Mouse (Mus musculus): ENCODE data around the gene Rab44. TPM values are rescaled to one million over a fixed set of nuclear protein-coding genes. Genes with fewer than 3 reads are reported as not detected.
"Not testable (repeated sequence)": the region's sequence is repeated elsewhere in the genome, so short reads cannot be mapped to it uniquely, and the experiment has no call there.

Rab44 gene
- polyA plus RNA-seq, 1 experiment = 0.16 TPM

DNA sequence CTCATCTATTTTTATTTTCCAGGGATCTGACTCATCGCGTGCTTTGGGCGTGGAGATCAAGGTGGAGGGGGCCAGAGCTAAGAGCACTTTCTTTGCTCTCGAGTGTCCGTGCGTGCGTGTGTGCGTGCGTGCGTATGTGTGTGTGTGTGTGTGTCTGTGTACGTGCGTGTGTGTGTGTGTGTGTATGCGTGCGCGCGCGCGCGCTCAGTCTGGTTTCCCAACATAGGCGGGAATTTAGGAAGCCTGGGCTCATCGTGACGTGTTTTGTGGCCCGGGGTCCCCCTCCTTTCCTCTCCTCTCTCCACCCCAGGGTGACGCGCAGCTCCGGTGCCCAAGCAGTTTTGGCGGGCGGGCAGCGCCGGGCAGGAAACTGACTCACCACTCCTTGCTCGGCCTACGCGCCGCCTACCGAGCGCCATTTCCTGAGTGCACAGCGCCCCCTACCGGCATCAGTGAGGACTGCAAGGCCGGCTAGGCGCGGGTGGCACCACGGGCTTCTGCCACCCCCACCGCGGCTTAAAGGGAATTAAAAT, 18.7 kb upstream of the Rab44 start:
- Histone ChIP-seq H3K4me1 (ENCODE audit: control insufficient read depth) (peaks cover 42% of the 10 kb centered on the region), H3K4me3 (replicated peaks) (peak overlapping the region; percentile 91), H3K9me3 (ENCODE audit: control insufficient read depth, low read length) (no peaks in the 10 kb centered on the region), H3K36me3 (ENCODE audit: control insufficient read depth) (peaks cover 39% of the 10 kb centered on the region), H3K27me3 (ENCODE audit: control insufficient read depth) (peaks cover 41% of the 10 kb centered on the region)
- TF ChIP-seq GATA1 (IDR thresholded peaks at IDR 0.05; ENCODE audit: low read length) (no peak), TAL1 (IDR thresholded peaks at IDR 0.05; ENCODE audit: low read length) (no peak)

- Histone ChIP-seq H3K4me1 (ENCODE audit: control insufficient read depth) (peaks cover 42% of the 10 kb centered on the region), H3K4me3 (replicated peaks) (no peak overlapping the region)
- TF ChIP-seq TAL1 (IDR thresholded peaks at IDR 0.05; ENCODE audit: low read length) = no peak
These were observed 17.7 kb upstream of the Rab44 start for GRCm38 (mm10) chr17:29096245-29096644.

DNA sequence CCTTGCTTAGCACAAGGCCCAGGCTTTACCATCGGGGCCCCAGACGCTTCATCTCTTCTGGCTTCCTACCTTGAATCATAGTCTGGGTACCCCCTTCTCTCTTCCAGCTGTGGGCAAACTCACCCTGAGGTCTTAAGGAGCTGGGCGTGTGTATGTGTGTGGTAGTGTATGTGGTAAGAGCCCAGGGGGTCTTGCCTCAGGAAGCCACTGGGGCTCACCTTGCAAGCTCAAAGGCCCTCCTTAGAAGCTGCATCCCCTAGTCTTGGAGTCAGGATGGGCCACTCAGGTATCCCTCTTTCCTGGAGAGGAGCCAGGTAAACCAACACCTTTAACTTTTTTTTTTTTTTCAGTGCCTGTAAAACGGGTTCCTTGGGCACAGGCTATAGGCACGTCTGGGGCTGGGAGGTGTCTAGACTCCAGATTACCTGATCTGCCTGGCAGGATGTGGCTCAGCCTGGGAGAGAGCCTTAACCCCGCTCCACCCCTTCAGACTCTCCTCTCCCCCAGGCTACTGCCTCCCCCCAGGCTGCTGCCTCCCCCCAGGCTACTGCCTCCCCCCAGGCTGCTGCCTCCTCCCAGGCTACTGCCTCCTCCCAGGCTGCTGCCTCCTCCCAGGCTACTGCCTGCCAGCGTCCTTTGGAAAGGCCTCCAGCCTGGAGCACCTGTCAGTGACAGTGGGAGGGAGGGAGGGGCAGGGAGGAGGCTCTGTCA, 16.9 kb upstream of the Rab44 start:
- Histone ChIP-seq H3K4me1 (ENCODE audit: control insufficient read depth) (peaks cover 42% of the 10 kb centered on the region), H3K27me3 (ENCODE audit: control insufficient read depth) (peaks cover 34% of the 10 kb centered on the region), H3K9me3 (ENCODE audit: control insufficient read depth, low read length) (no peaks in the 10 kb centered on the region), H3K36me3 (ENCODE audit: control insufficient read depth) (peaks cover 41% of the 10 kb centered on the region), H3K4me3 (replicated peaks) (no peak overlapping the region)
- no peak for TF ChIP-seq GATA1 (IDR thresholded peaks at IDR 0.05; ENCODE audit: low read length)
- no peak for TF ChIP-seq TAL1 (IDR thresholded peaks at IDR 0.05; ENCODE audit: low read length)

More at GRCm38 (mm10) chr17:29096245-29096644, 17.7 kb upstream of the Rab44 start:
- peaks cover 41% of the 10 kb centered on the region for H3K36me3 ChIP-seq (ENCODE audit: control insufficient read depth)
- no peaks in the 10 kb centered on the region for H3K9me3 ChIP-seq (ENCODE audit: control insufficient read depth, low read length)
- H3K27me3 ChIP-seq (ENCODE audit: control insufficient read depth) = peaks cover 41% of the 10 kb centered on the region

DNA sequence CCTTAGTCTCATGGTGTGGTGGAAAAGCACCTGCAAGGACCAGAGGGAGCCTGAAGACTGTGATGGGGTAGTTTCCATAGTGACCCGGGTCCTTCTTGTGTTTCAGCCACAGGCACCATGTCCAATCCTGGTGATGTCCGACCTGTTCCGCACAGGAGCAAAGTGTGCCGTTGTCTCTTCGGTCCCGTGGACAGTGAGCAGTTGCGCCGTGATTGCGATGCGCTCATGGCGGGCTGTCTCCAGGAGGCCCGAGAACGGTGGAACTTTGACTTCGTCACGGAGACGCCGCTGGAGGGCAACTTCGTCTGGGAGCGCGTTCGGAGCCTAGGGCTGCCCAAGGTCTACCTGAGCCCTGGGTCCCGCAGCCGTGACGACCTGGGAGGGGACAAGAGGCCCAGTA, 15.7 kb upstream of the Rab44 start:
- Histone ChIP-seq H3K4me3 (replicated peaks) (no peak overlapping the region), H3K4me1 (ENCODE audit: control insufficient read depth) (peaks cover 39% of the 10 kb centered on the region), H3K9me3 (ENCODE audit: control insufficient read depth, low read length) (no peaks in the 10 kb centered on the region), H3K27me3 (ENCODE audit: control insufficient read depth) (peaks cover 21% of the 10 kb centered on the region), H3K36me3 (ENCODE audit: control insufficient read depth) (peaks cover 41% of the 10 kb centered on the region)
- TF ChIP-seq GATA1 (IDR thresholded peaks at IDR 0.05; ENCODE audit: low read length) (no peak), TAL1 (IDR thresholded peaks at IDR 0.05; ENCODE audit: low read length) (no peak)

DNA sequence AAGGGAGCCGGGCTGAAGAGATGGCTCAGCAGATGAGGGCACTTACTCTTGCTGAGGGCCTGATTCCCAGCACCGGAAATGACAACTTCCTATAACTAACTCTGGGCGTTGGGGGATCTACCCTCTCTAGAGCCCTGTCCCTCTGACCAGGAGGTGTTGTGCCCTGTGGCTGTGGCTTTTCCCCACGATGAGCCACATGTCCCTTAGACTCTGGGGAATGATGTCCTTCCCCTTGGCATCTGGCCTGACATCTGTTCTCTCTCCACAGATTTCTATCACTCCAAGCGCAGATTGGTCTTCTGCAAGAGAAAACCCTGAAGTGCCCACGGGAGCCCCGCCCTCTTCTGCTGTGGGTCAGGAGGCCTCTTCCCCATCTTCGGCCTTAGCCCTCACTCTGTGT, 14.9 kb upstream of the Rab44 start:
- TF ChIP-seq TAL1 (IDR thresholded peaks at IDR 0.05; ENCODE audit: low read length) = no peak
- no peak for TF ChIP-seq GATA1 (IDR thresholded peaks at IDR 0.05; ENCODE audit: low read length)
- H3K4me1 ChIP-seq (ENCODE audit: control insufficient read depth) = peaks cover 31% of the 10 kb centered on the region
- H3K27me3 ChIP-seq (ENCODE audit: control insufficient read depth) = peaks cover 13% of the 10 kb centered on the region
- no peaks in the 10 kb centered on the region for H3K9me3 ChIP-seq (ENCODE audit: control insufficient read depth, low read length)
- no peak overlapping the region for H3K4me3 ChIP-seq (replicated peaks)
- H3K36me3 ChIP-seq (ENCODE audit: control insufficient read depth) = peaks cover 41% of the 10 kb centered on the region

DNA sequence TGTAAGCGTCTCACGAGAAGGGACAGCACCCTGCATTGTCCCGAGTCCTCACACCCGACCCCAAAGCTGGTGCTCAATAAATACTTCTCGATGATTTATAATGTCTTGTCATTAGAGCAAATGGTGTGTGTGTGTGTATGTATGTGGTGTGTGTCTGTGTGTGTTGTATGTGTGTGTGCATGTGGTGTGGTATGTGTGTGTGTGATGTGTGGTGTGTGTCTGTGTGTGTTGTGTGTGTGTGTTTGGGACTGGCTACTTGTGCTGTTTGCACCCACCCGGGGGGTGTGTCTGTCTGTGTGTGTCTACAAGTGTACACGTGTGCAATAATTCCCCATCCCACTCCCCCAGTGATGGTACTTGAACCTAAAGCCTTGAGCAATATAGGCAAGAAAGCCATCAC, 13.3 kb upstream of the Rab44 start:
- Histone ChIP-seq H3K4me1 (ENCODE audit: control insufficient read depth) (peaks cover 15% of the 10 kb centered on the region), H3K9me3 (ENCODE audit: control insufficient read depth, low read length) (no peaks in the 10 kb centered on the region), H3K27me3 (ENCODE audit: control insufficient read depth) (no peaks in the 10 kb centered on the region), H3K4me3 (replicated peaks) (no peak overlapping the region), H3K36me3 (ENCODE audit: control insufficient read depth) (peaks cover 41% of the 10 kb centered on the region)
- TF ChIP-seq TAL1 (IDR thresholded peaks at IDR 0.05; ENCODE audit: low read length) (no peak), GATA1 (IDR thresholded peaks at IDR 0.05; ENCODE audit: low read length) (no peak)

DNA sequence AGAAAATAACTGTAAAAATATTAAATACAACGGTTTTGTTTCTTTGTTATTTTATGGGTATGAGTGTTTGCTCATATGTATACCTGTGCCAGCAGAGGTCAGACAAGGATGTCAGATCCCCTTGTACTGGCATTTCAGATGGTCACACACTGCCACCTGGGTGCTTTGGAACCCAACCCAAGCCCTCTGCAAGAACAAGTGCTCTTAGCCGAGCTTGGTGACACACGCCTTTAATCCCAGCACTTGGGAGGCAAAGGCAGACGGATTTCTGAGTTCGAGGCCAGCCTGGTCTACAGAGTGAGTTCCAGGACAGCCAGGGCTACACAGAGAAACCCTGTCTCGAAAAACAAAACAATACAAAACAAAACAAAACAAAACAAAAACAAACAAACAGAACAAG, 3.6 kb upstream of the Rab44 start:
- H3K4me1 ChIP-seq (ENCODE audit: control insufficient read depth); H3K9me3 ChIP-seq (ENCODE audit: control insufficient read depth, low read length); H3K4me3 ChIP-seq (replicated peaks); H3K27me3 ChIP-seq (ENCODE audit: control insufficient read depth); H3K36me3 ChIP-seq (ENCODE audit: control insufficient read depth): not testable (repeated sequence)

DNA sequence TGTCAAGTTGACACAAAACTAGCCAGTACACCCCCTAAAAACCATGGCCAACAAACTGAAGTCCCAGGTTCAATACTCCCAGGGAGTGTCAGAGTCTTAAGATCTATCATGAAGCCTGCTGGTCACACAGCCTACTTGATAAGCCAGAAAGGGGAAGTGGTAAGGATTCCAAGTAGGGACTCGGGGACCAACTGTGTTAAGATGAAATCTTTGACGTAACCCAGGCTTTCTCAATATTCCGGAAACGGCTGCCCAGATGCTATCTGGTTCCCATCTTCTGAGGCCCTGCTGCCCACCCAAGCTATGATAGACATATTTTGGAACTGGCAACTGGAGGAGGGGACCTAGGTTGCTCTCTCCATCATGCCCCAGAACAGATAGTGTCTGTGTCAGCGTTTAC, 2.6 kb upstream of the Rab44 start:
- Histone ChIP-seq H3K9me3 (ENCODE audit: control insufficient read depth, low read length) (no peaks in the 10 kb centered on the region), H3K27me3 (ENCODE audit: control insufficient read depth) (no peaks in the 10 kb centered on the region), H3K4me1 (ENCODE audit: control insufficient read depth) (peaks cover 9% of the 10 kb centered on the region), H3K36me3 (ENCODE audit: control insufficient read depth) (no peaks in the 10 kb centered on the region), H3K4me3 (replicated peaks) (no peak overlapping the region)
- TF ChIP-seq GATA1 (IDR thresholded peaks at IDR 0.05; ENCODE audit: low read length) (no peak), TAL1 (IDR thresholded peaks at IDR 0.05; ENCODE audit: low read length) (no peak)

GRCm38 (mm10) chr17:29116023-29116422, 2.1 kb downstream of the Rab44 start:
- no peak for TF ChIP-seq GATA1 (IDR thresholded peaks at IDR 0.05; ENCODE audit: low read length)
- no peak for TF ChIP-seq TAL1 (IDR thresholded peaks at IDR 0.05; ENCODE audit: low read length)
- H3K27me3 ChIP-seq (ENCODE audit: control insufficient read depth) = no peaks in the 10 kb centered on the region
- H3K9me3 ChIP-seq (ENCODE audit: control insufficient read depth, low read length) = no peaks in the 10 kb centered on the region
- no peak overlapping the region for H3K4me3 ChIP-seq (replicated peaks)
- H3K36me3 ChIP-seq (ENCODE audit: control insufficient read depth) = no peaks in the 10 kb centered on the region
- peaks cover 9% of the 10 kb centered on the region for H3K4me1 ChIP-seq (ENCODE audit: control insufficient read depth)
